Mouse (Mus musculus) liver, embryonic 12.5 days (tissue): ENCODE measurements around the gene Gm43191. TPM values are rescaled to one million over a fixed set of nuclear protein-coding genes. Genes with fewer than 3 reads are reported as not detected.

Source experiments
- ATAC-seq: fragments of 200-750 bp; cut with Nextera tagmentation; 2 replicates; pipeline ENCODE4 v1.8.0; 2017; ENCODE audit warnings: moderate number of reproducible peaks, mild to moderate bottlenecking, moderate library complexity
- H3K27ac ChIP-seq: fragments of 300-500 bp; sonication (generic); 2 replicates; pipeline ENCODE4 v1.5.1; 2016; ENCODE audit warnings: mild to moderate bottlenecking
- H3K27me3 ChIP-seq: fragments of 300-500 bp; sonication (generic); replicated peaks from 2 replicates; pipeline ENCODE4 v1.6.1; 2016; ENCODE audit warnings: mild to moderate bottlenecking, moderate library complexity
- H3K36me3 ChIP-seq: fragments of 300-500 bp; sonication (generic); 2 replicates; pipeline ENCODE4 v1.6.1; 2016; ENCODE audit warnings: mild to moderate bottlenecking, moderate library complexity
- H3K4me1 ChIP-seq: fragments of 300-500 bp; sonication (generic); 2 replicates; pipeline ENCODE4 v1.6.1; 2016
- H3K4me2 ChIP-seq: fragments of 300-500 bp; sonication (generic); 2 replicates; pipeline ENCODE4 v1.6.1; 2016; ENCODE audit warnings: mild to moderate bottlenecking, moderate library complexity
- H3K4me3 ChIP-seq: fragments of 300-500 bp; sonication (generic); 2 replicates; pipeline ENCODE4 v1.5.1; 2016; ENCODE audit warnings: mild to moderate bottlenecking, moderate library complexity
- H3K9ac ChIP-seq: fragments of 300-500 bp; sonication (generic); 2 replicates; pipeline ENCODE4 v1.6.1; 2016; ENCODE audit warnings: mild to moderate bottlenecking, moderate library complexity
- H3K9me3 ChIP-seq: fragments of 300-500 bp; sonication (generic); replicated peaks from 2 replicates; pipeline ENCODE4 v1.6.1; 2016; ENCODE audit warnings: mild to moderate bottlenecking, moderate library complexity
- WGBS: fragments of 180-500 bp; shearing (Covaris S2); methylation state at CpG from one replicate; pipeline ENCODE4 v1.1.7; 2016; ENCODE audit not compliant: insufficient replicate concordance; 5-methylcytosine and 5-hydroxymethylcytosine counted together
- polyA plus RNA-seq: library from polyadenylated mRNA; unstranded; fragments of >200 nt; fragmentation: Nextera tagmentation; extraction: Ambion mirVana; gene quantifications from 2 replicates; pipeline ENCODE4 v1.2.1, GENCODE M21; 2016

Gene Gm43191
- polyA plus RNA-seq, 1 experiment from 2014 or later, result not detected

GRCm38 (mm10) chr3:116614295-116614892 is 66.7 kb downstream of the Gm43191 start, which contains the start of gene Trmt13:
Gene Trmt13, minus strand, starts transcription at chr3:116614587.
- H3K27me3 ChIP-seq, result no peaks in the 10 kb centered on the region
- H3K9ac ChIP-seq, result no peak within 1 kb of the TSS
- no peak within 1 kb of the TSS for H3K27ac ChIP-seq
- H3K4me1 ChIP-seq, result peaks cover 25% of the 10 kb centered on the region
- 82% methylated on average over 10 of the region's 10 CpGs for WGBS
- H3K4me2 ChIP-seq, result no peak within 1 kb of the TSS
- peak; percentile 56; the same call in 1 of the 2 replicates for ATAC-seq
- no peak within 1 kb of the TSS for H3K4me3 ChIP-seq
- H3K36me3 ChIP-seq, result peaks cover 79% of the 10 kb centered on the region
- no peaks in the 10 kb centered on the region for H3K9me3 ChIP-seq

- no peak overlapping the region for H3K9ac ChIP-seq
- H3K4me2 ChIP-seq, result no peak overlapping the region
- no peak for ATAC-seq
- peaks cover 1% of the 10 kb centered on the region; the same call in 1 of the 2 replicates for H3K4me1 ChIP-seq
- 84% methylated on average over 9 of the region's 9 CpGs for WGBS
- H3K9me3 ChIP-seq, result no peaks in the 10 kb centered on the region
- H3K27ac ChIP-seq, result no peak overlapping the region
- H3K4me3 ChIP-seq, result no peak overlapping the region
- H3K36me3 ChIP-seq, result peaks cover 64% of the 10 kb centered on the region
- H3K27me3 ChIP-seq, result no peaks in the 10 kb centered on the region
These were observed 76.5 kb downstream of the Gm43191 start for GRCm38 (mm10) chr3:116604570-116604969.

GRCm38 (mm10) chr3:116601781-116602180 is 79.3 kb downstream of the Gm43191 start:
- Histone ChIP-seq H3K9ac (no peak overlapping the region), H3K4me1 (peaks cover 26% of the 10 kb centered on the region; the same call in 1 of the 2 replicates), H3K27ac (no peak overlapping the region), H3K9me3 (no peaks in the 10 kb centered on the region), H3K36me3 (peaks cover 44% of the 10 kb centered on the region), H3K27me3 (no peaks in the 10 kb centered on the region), H3K4me2 (no peak overlapping the region), H3K4me3 (no peak overlapping the region)
- no peak for ATAC-seq
- 91% methylated on average over 5 of the region's 5 CpGs for whole genome bisulfite sequencing

GRCm38 (mm10) chr3:116601005-116601404 is 80.1 kb downstream of the Gm43191 start:
- 69% methylated on average over 5 of the region's 5 CpGs for WGBS
- Histone ChIP-seq H3K27ac (no peak overlapping the region), H3K4me2 (no peak overlapping the region), H3K36me3 (peaks cover 37% of the 10 kb centered on the region), H3K4me3 (no peak overlapping the region), H3K27me3 (no peaks in the 10 kb centered on the region), H3K9ac (no peak overlapping the region), H3K4me1 (peaks cover 33% of the 10 kb centered on the region), H3K9me3 (no peaks in the 10 kb centered on the region)
- ATAC-seq, result no peak

GRCm38 (mm10) chr3:116599705-116600104 is 81.4 kb downstream of the Gm43191 start:
- Histone ChIP-seq H3K27me3 (no peaks in the 10 kb centered on the region), H3K4me2 (no peak overlapping the region), H3K27ac (no peak overlapping the region), H3K9ac (no peak overlapping the region), H3K9me3 (no peaks in the 10 kb centered on the region), H3K36me3 (peaks cover 29% of the 10 kb centered on the region), H3K4me1 (peaks cover 36% of the 10 kb centered on the region), H3K4me3 (no peak overlapping the region)
- no peak for ATAC-seq
- WGBS, result 80% methylated on average over 2 of the region's 2 CpGs

GRCm38 (mm10) chr3:116595603-116595991 is 85.5 kb downstream of the Gm43191 start:
- H3K36me3 ChIP-seq, result peaks cover 22% of the 10 kb centered on the region
- H3K4me2 ChIP-seq, result peak overlapping the region; percentile 75
- ATAC-seq, result no peak
- peak overlapping the region; percentile 85 for H3K27ac ChIP-seq
- peak overlapping the region; percentile 86 for H3K9ac ChIP-seq
- WGBS, result 6% methylated on average over 10 of the region's 10 CpGs
- no peaks in the 10 kb centered on the region for H3K27me3 ChIP-seq
- H3K4me1 ChIP-seq, result peaks cover 45% of the 10 kb centered on the region
- H3K4me3 ChIP-seq, result peak overlapping the region; percentile 88
- no peaks in the 10 kb centered on the region for H3K9me3 ChIP-seq

GRCm38 (mm10) chr3:116594728-116595602 is 86.1 kb downstream of the Gm43191 start, which contains the start of gene Sass6:
Gene Sass6, plus strand, starts transcription at chr3:116594982.
- H3K9me3 ChIP-seq, result no peaks in the 10 kb centered on the region
- ATAC-seq, result peak; percentile 93
- WGBS, result under 1% methylated on average over 65 of the region's 65 CpGs

GRCm38 (mm10) chr3:116594076-116594727 is 86.9 kb downstream of the Gm43191 start:
- H3K9me3 ChIP-seq, result no peaks in the 10 kb centered on the region
- peak overlapping the region; percentile 88 for H3K4me3 ChIP-seq
- peak overlapping the region; percentile 75 for H3K4me2 ChIP-seq
- H3K27me3 ChIP-seq, result no peaks in the 10 kb centered on the region
- peaks cover 33% of the 10 kb centered on the region for H3K36me3 ChIP-seq
- ATAC-seq, result peak; percentile 67
- H3K27ac ChIP-seq, result peak overlapping the region; percentile 85
- 1% methylated on average over 22 of the region's 22 CpGs for whole genome bisulfite sequencing
- H3K4me1 ChIP-seq, result peaks cover 40% of the 10 kb centered on the region
- peak overlapping the region; percentile 86 for H3K9ac ChIP-seq

More at GRCm38 (mm10) chr3:116594728-116595602, 86.1 kb downstream of the Gm43191 start, which contains the start of gene Sass6:
- no peaks in the 10 kb centered on the region for H3K27me3 ChIP-seq
- H3K36me3 ChIP-seq, result peaks cover 28% of the 10 kb centered on the region
- H3K4me2 ChIP-seq, result peak within 1 kb of the TSS; percentile 75
- H3K4me1 ChIP-seq, result peaks cover 45% of the 10 kb centered on the region
- peak within 1 kb of the TSS; percentile 88 for H3K4me3 ChIP-seq
- peak within 1 kb of the TSS; percentile 86 for H3K9ac ChIP-seq
- H3K27ac ChIP-seq, result peak within 1 kb of the TSS; percentile 85

Other genes starting within 250 kb of the Gm43191 start
- gene Rtca, start 173.1 kb downstream of the Gm43191 start, polyA plus RNA-seq, result 46.5 and 47.7 TPM in 2 replicates
- 11.1 and 11.5 TPM in 2 replicates for gene Dbt, start 168.2 kb downstream of the Gm43191 start, polyA plus RNA-seq
- gene Lrrc39, start 118.3 kb downstream of the Gm43191 start, polyA plus RNA-seq, result 2.6 and 3.8 TPM in 2 replicates
- gene Sass6, start 86.3 kb downstream of the Gm43191 start, polyA plus RNA-seq, result 26.3 and 28.2 TPM in 2 replicates
- 13.1 and 13.6 TPM in 2 replicates for gene Trmt13, start 66.7 kb downstream of the Gm43191 start, polyA plus RNA-seq
- 49.6 and 53.1 TPM in 2 replicates for gene Mfsd14a, start 18.6 kb downstream of the Gm43191 start, polyA plus RNA-seq
- gene Slc35a3, start 31.6 kb upstream of the Gm43191 start, polyA plus RNA-seq, result 12.0 and 13.8 TPM in 2 replicates
- gene Agl, start 126.9 kb upstream of the Gm43191 start, polyA plus RNA-seq, result 7.1 and 7.4 TPM in 2 replicates
- gene Frrs1, start 178.2 kb upstream of the Gm43191 start, polyA plus RNA-seq, result 46.0 and 48.3 TPM in 2 replicates